Mouse (Mus musculus) kidney, postnatal 4 days (tissue): Measurements from ENCODE around the gene Kif2c.

ENCODE experiments used
- DNase-seq, 2 experiments: peaks; one replicate each; pipeline ENCODE4 v3.0.0; 2021; ENCODE audit warnings: mixed read lengths in 2 of 2

Kif2c gene

DNA sequence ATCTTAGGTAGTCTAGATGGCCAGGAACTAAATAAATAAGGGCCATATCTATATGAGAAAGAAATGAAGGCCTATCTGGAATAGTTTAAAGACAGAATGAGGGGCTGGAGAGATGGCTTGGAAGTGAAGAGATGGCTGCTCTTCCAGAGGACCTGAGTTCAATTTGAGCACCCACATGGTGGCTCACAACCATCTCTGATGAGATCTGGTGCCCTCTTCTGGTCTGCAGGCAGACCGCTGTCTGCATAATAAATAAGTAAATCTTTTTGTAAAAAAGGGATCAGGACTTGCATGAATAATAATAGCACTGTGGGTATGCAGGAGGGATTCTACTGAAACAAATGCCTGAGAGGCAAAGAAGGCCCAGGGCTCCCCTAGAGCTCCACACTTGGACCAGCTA, 69.2 kb downstream of the Kif2c start:
- no peak for DNase-seq

DNA sequence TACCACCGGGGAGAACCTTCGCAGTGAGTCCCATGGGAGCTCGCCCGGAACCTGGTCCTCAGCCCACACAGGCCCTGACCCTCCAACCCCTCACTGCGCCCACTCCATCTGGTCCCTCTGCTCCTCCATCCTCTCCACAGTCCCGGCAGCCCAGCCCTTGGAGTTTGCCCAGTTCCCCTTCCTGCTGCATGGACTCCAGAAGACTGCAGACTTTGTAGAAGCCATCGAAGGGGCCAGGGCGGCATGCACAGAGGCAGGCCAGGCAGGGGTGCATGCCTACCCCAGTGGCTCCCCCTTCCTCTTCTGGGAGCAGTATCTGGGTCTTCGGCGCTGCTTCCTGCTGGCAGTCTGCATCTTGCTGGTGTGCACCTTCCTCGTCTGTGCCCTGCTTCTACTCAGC, 71.5 kb downstream of the Kif2c start:
- DNase-seq, result no peak

DNA sequence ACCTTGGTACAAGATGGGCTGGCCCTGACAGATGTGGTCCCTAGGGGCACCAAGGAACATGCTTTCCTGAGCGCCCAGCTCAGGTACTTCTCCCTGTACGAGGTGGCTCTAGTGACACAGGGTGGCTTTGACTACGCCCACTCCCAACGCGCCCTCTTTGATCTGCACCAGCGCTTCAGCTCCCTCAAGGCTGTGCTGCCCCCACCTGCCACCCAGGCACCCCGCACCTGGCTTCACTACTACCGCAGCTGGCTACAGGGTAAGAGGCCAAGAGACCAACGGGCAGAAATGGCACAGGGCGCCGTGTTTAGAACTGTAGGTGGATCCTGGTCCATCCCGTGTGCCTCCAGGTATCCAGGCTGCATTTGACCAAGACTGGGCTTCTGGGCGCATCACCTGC, 72.2 kb downstream of the Kif2c start:
- no peak for DNase-seq
